Mouse (Mus musculus): ENCODE results near the gene Ssc4d. TPM values are rescaled to one million over a fixed set of nuclear protein-coding genes. Genes with fewer than 3 reads are reported as not detected.
A peak's percentile ranks its signal among the peaks of the same experiment; 100 is the strongest.

Ssc4d gene
- polyA plus RNA-seq, 1 experiment from 2014 or later = 0.45 TPM

DNA sequence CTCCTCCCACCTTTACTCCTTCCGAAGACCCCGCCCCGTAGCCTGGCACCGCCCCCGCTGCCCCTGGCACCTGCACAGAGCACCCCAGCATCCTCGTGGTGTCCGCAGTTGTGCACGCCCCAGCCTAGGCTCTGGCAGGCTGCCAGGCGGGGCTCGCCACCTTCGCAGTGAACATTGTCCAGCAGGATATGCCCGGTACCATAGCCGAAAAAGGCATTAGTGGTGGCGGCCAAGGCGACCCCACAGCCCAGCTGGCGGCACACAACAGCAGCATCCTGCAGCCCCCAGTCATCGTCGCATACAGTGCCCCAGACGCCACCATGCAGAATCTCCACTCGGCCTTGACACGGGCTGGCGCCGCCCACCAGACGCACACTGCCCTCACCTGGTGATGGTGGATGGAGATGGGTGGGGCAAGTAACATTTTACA, 8.8 kb downstream of the Ssc4d start:
- 6% methylated on average over 24 of the region's 24 CpGs for WGBS

DNA sequence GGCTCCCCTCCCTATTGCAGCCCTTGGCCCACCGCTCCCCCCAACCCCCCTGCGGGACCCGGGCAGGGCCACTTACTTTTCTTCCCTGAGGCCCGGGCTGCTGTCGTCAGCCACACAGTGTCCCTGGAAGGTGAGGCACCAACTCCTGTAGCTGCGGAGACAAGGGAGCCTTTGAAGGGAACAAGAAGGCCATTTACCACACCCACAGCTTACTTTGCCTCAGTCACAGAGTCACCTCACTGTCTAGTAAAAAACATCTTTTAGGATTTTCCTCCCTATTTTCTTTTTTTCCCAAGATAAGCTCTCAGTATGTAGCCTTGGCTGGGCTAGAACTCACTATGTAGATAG, 11.1 kb downstream of the Ssc4d start:
- peak overlapping the region; percentile 98 for H3K27ac ChIP-seq (ENCODE audit: low read length)
- no peak for ATAC-seq (replicated peaks; ENCODE audit: extremely low read depth, insufficient read depth, low FRiP score)
- H3K4me3 ChIP-seq (ENCODE audit: low read length) = peak overlapping the region; percentile 64
- no peaks in the 10 kb centered on the region for H3K36me3 ChIP-seq (ENCODE audit: control insufficient read depth, insufficient read depth)
- H3K27me3 ChIP-seq (ENCODE audit: control insufficient read depth, insufficient read depth, low read length) = no peaks in the 10 kb centered on the region
- H3K4me1 ChIP-seq (ENCODE audit: control insufficient read depth, insufficient read depth, low read length) = peaks cover 10% of the 10 kb centered on the region
- H3K9me3 ChIP-seq (replicated peaks; ENCODE audit: control insufficient read depth, low read length) = no peaks in the 10 kb centered on the region
- peak overlapping the region; percentile 93 for H3K9ac ChIP-seq (ENCODE audit: low read length)
- H3K4me2 ChIP-seq (ENCODE audit: low read depth, low read length) = peak overlapping the region; percentile 92
- 5% methylated on average over 6 of the region's 6 CpGs for whole genome bisulfite sequencing

More for the DNA sequence above, 8.8 kb downstream of the Ssc4d start:
- H3K4me3 ChIP-seq (ENCODE audit: low read length) = peak overlapping the region; percentile 34
- peak overlapping the region; percentile 33 for H3K9ac ChIP-seq (ENCODE audit: low read length)
- no peak overlapping the region for H3K27ac ChIP-seq (ENCODE audit: low read length)
- no peaks in the 10 kb centered on the region for H3K9me3 ChIP-seq (replicated peaks; ENCODE audit: control insufficient read depth, low read length)
- H3K4me1 ChIP-seq (ENCODE audit: control insufficient read depth, insufficient read depth, low read length) = peaks cover 10% of the 10 kb centered on the region
- ATAC-seq (replicated peaks; ENCODE audit: extremely low read depth, insufficient read depth, low FRiP score) = no peak
- H3K27me3 ChIP-seq (ENCODE audit: control insufficient read depth, insufficient read depth, low read length) = no peaks in the 10 kb centered on the region
- peak overlapping the region; percentile 61 for H3K4me2 ChIP-seq (ENCODE audit: low read depth, low read length)
- no peaks in the 10 kb centered on the region for H3K36me3 ChIP-seq (ENCODE audit: control insufficient read depth, insufficient read depth)

DNA sequence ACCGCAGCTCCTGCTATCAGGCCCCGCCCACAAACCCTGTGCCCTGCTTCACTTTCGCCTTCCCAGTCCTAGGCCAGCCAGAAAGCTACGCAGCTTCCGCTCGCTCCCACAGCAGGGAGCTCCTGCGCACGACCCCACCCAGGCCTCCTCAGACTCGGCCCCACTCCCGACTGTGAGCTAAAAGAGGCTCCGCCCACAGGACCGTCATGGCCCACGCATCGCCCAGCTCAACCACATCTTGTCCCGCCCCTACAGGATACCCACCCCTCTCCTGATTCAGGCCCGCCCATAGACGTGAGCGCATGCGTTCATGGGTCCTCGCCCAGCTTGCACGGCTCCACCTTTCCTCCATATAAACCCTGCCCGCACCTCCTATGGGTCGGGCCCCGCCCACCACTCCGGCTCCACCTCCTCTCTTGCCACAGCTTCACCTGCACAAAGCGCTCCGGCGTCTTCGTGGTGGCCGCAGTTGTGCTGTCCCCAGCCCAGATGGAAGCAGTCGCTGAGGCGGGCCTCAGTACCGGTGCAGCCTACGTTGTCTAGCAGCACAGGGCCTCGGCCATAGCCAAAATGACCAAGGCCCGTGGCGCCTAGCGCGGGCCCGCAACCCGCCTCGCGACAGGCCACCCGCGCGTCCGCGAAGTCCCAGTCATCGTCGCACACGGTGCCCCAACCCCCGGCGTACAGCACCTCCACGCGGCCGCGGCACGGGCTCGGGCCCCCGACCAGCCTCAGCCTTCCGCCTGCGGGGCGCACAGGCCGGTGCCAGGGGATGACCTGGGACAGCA, 11.6 kb downstream of the Ssc4d start:
- peaks cover 12% of the 10 kb centered on the region for H3K4me1 ChIP-seq (ENCODE audit: control insufficient read depth, insufficient read depth, low read length)
- H3K4me2 ChIP-seq (ENCODE audit: low read depth, low read length) = peak overlapping the region; percentile 92
- H3K27ac ChIP-seq (ENCODE audit: low read length) = peak overlapping the region; percentile 98
- peak; percentile 93 for ATAC-seq (replicated peaks; ENCODE audit: extremely low read depth, insufficient read depth, low FRiP score)
- H3K4me3 ChIP-seq (ENCODE audit: low read length) = peak overlapping the region; percentile 64
- peak overlapping the region; percentile 93 for H3K9ac ChIP-seq (ENCODE audit: low read length)
- no peaks in the 10 kb centered on the region for H3K36me3 ChIP-seq (ENCODE audit: control insufficient read depth, insufficient read depth)
- H3K9me3 ChIP-seq (replicated peaks; ENCODE audit: control insufficient read depth, low read length) = no peaks in the 10 kb centered on the region
- no peaks in the 10 kb centered on the region for H3K27me3 ChIP-seq (ENCODE audit: control insufficient read depth, insufficient read depth, low read length)
- WGBS = under 1% methylated on average over 64 of the region's 64 CpGs

DNA sequence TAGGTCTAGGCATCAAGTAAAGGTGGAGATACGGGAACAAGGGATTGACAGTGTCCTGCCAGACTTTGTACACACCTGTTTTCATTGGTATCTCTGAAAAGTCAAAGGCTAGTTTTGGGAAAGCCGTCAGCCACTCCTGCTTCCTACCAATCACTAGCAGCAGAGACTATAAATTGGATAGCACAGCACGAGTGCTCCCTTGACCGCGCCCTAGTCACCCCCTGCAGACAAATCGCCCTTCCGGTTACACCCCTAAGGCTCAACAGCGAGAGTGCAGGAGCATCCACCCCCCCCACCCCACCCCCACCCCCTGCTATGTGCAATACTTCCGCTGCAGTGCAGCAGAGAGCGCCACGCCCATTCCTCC, 12.2 kb downstream of the Ssc4d start:
- H3K9ac ChIP-seq (ENCODE audit: low read length) = peak overlapping the region; percentile 74
- H3K9me3 ChIP-seq (replicated peaks; ENCODE audit: control insufficient read depth, low read length) = no peaks in the 10 kb centered on the region
- no peaks in the 10 kb centered on the region for H3K36me3 ChIP-seq (ENCODE audit: control insufficient read depth, insufficient read depth)
- H3K27ac ChIP-seq (ENCODE audit: low read length) = peak overlapping the region; percentile 98
- peak overlapping the region; percentile 80 for H3K4me2 ChIP-seq (ENCODE audit: low read depth, low read length)
- H3K4me3 ChIP-seq (ENCODE audit: low read length) = peak overlapping the region; percentile 64
- no peaks in the 10 kb centered on the region for H3K27me3 ChIP-seq (ENCODE audit: control insufficient read depth, insufficient read depth, low read length)
- peaks cover 14% of the 10 kb centered on the region for H3K4me1 ChIP-seq (ENCODE audit: control insufficient read depth, insufficient read depth, low read length)
- under 1% methylated on average over 11 of the region's 11 CpGs for WGBS
- ATAC-seq (replicated peaks; ENCODE audit: extremely low read depth, insufficient read depth, low FRiP score) = no peak

DNA sequence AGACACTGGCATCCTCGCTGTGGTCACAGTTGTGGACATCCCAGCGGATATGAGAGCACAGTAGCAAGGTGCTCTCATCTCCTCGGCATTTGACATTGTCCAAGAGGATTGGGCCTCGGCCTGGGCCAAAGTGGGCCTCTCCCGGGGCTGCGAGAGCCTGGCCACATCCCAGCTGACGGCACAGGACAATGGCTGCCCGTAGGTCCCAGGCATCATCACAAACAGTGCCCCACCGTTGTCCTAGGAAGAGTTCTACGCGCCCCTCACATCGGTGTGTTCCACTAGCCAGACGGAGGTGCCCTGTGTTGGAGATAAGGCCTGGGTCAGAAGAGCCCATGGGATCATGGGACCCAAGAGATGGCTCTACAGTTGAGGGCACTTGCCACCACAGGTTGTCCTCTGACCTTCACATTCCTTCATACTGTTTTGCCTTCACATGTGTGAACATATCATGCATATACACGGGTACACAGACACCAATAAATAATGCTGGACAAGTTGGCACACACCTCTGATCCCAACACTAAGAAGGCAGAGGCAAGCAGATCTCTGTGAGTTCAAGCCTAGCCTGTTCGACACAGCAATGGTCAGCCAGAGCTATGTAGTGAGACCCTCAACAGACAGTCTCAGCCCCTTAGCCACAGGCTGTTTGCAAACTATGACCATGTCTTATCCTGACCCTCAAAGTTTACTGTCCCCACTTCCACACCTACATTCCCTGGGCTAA, 13.3 kb downstream of the Ssc4d start:
- Histone ChIP-seq H3K4me1 (ENCODE audit: control insufficient read depth, insufficient read depth, low read length) (peaks cover 18% of the 10 kb centered on the region), H3K9me3 (replicated peaks; ENCODE audit: control insufficient read depth, low read length) (no peaks in the 10 kb centered on the region), H3K36me3 (ENCODE audit: control insufficient read depth, insufficient read depth) (no peaks in the 10 kb centered on the region), H3K27ac (ENCODE audit: low read length) (peak overlapping the region; percentile 98), H3K27me3 (ENCODE audit: control insufficient read depth, insufficient read depth, low read length) (no peaks in the 10 kb centered on the region), H3K4me2 (ENCODE audit: low read depth, low read length) (peak overlapping the region; percentile 80; the same call in 1 of the 2 replicates), H3K4me3 (ENCODE audit: low read length) (no peak overlapping the region), H3K9ac (ENCODE audit: low read length) (peak overlapping the region; percentile 74; the same call in 1 of the 2 replicates)
- 92% methylated on average over 15 of the region's 15 CpGs for WGBS
- ATAC-seq (replicated peaks; ENCODE audit: extremely low read depth, insufficient read depth, low FRiP score) = no peak

DNA sequence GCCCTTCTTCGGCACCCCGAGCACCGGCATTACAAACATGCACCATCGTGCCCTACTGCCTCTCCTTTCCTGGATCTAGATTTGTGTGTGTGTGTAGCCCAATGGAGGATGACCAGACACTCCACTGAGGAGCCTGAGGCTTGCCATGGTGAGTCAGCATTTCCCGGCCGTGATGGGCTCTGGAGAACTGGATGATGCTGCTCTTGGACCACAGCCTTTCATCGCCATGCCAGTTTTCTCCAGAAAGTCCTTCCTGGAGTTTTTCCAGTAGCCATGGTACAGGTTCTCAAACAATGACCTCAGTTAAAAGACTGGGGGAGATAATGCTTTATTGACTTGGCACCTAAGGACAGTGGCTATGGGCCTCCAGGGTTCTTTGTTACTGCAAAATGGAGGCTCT, 14.4 kb downstream of the Ssc4d start:
- H3K27ac ChIP-seq (ENCODE audit: low read length) = no peak overlapping the region
- H3K4me1 ChIP-seq (ENCODE audit: control insufficient read depth, insufficient read depth, low read length) = peaks cover 13% of the 10 kb centered on the region
- no peaks in the 10 kb centered on the region for H3K36me3 ChIP-seq (ENCODE audit: control insufficient read depth, insufficient read depth)

DNA sequence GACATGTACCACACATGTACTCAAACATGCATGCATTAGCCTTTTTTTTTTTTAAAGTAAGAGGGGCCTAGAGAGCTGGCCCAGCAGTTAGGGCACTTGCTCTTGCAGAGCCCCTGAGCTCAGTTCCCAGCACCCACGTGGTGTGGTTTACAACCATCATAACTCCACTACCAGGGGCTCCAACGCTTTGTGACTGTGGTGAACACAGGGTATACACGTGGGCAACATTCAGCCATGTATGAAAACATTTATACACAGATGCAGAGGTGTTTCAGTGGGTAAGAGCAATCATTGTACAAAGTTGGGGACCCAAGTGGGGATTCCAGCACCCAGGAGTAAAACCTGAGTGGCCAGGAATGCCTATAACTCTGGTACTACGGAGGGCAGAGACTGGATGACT, 16.0 kb downstream of the Ssc4d start:
- no peaks in the 10 kb centered on the region for H3K9me3 ChIP-seq (replicated peaks; ENCODE audit: control insufficient read depth, low read length)
- no peaks in the 10 kb centered on the region for H3K27me3 ChIP-seq (ENCODE audit: control insufficient read depth, insufficient read depth, low read length)
- H3K27ac ChIP-seq (ENCODE audit: low read length) = peak overlapping the region; percentile 96
- 93% methylated on average over 4 of the region's 4 CpGs for WGBS
- peaks cover 13% of the 10 kb centered on the region for H3K4me1 ChIP-seq (ENCODE audit: control insufficient read depth, insufficient read depth, low read length)
- ATAC-seq (replicated peaks; ENCODE audit: extremely low read depth, insufficient read depth, low FRiP score) = no peak
- H3K4me2 ChIP-seq (ENCODE audit: low read depth, low read length) = peak overlapping the region; percentile 54; the same call in 1 of the 2 replicates
- H3K36me3 ChIP-seq (ENCODE audit: control insufficient read depth, insufficient read depth) = no peaks in the 10 kb centered on the region
- H3K9ac ChIP-seq (ENCODE audit: low read length) = no peak overlapping the region
- H3K4me3 ChIP-seq (ENCODE audit: low read length) = peak overlapping the region; percentile 42; the same call in 1 of the 2 replicates

More for the DNA sequence above, 14.4 kb downstream of the Ssc4d start:
- no peak overlapping the region for H3K4me2 ChIP-seq (ENCODE audit: low read depth, low read length)
- no peak overlapping the region for H3K9ac ChIP-seq (ENCODE audit: low read length)
- ATAC-seq (replicated peaks; ENCODE audit: extremely low read depth, insufficient read depth, low FRiP score) = no peak
- no peaks in the 10 kb centered on the region for H3K9me3 ChIP-seq (replicated peaks; ENCODE audit: control insufficient read depth, low read length)
- no peaks in the 10 kb centered on the region for H3K27me3 ChIP-seq (ENCODE audit: control insufficient read depth, insufficient read depth, low read length)
- WGBS = 87% methylated on average over 7 of the region's 7 CpGs
- H3K4me3 ChIP-seq (ENCODE audit: low read length) = no peak overlapping the region

DNA sequence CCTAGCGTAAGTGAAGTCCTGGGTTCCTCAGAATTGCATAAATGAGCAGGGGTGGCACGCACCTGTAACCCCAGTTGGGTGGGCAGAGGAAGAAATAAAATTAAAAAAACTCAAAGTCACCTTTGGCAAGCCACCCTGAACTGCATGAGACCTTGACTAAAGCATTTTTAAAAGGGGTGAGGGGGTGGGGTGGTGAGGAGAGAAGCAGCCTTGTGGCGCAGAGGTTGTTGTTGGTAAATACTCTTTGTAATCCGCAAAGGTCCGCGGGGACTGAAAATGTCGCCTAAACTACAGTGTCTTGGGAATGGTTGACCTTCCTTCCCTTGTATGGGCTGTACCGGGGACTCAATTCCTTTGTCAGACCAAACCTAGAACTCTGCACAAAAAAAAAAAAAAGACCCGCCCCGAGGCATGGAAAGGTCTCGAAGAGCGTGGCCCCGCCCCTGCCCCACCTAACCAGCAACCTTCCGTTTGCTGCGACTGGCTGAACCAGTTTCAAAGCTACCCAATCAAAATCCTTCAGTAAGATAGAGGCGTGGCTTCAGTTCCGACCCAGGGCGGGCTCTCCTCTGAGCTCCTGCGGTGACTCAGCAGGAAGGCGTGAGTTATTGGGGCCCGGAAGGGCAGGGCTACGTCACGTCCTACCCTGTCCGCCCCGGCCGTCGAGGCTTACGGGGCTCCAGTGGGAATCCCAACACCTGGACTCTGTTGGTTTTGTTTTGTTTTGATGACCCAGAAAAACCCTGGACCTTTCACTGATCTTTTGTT, 16.9 kb downstream of the Ssc4d start:
- WGBS = 7% methylated on average over 28 of the region's 28 CpGs
- no peaks in the 10 kb centered on the region for H3K36me3 ChIP-seq (ENCODE audit: control insufficient read depth, insufficient read depth)
- H3K9me3 ChIP-seq (replicated peaks; ENCODE audit: control insufficient read depth, low read length) = no peaks in the 10 kb centered on the region
- peak overlapping the region; percentile 54 for H3K4me2 ChIP-seq (ENCODE audit: low read depth, low read length)
- H3K9ac ChIP-seq (ENCODE audit: low read length) = peak overlapping the region; percentile 67
- peak; percentile 85 for ATAC-seq (replicated peaks; ENCODE audit: extremely low read depth, insufficient read depth, low FRiP score)
- peaks cover 13% of the 10 kb centered on the region for H3K4me1 ChIP-seq (ENCODE audit: control insufficient read depth, insufficient read depth, low read length)
- no peaks in the 10 kb centered on the region for H3K27me3 ChIP-seq (ENCODE audit: control insufficient read depth, insufficient read depth, low read length)
- H3K27ac ChIP-seq (ENCODE audit: low read length) = peak overlapping the region; percentile 96
- peak overlapping the region; percentile 42 for H3K4me3 ChIP-seq (ENCODE audit: low read length)

Measured in heart, embryonic 16.5 days (tissue).